Mouse (Mus musculus) frontal cortex, postnatal 10 days (tissue): ENCODE measurements around the gene Cyp27b1.

ENCODE experiments used
- DNase-seq, 2 experiments: peaks; one replicate each; pipeline ENCODE4 v3.0.0; 2022; ENCODE audit warnings: low spot score in 2 of 2, mixed read lengths in 1 of 2

Cyp27b1 gene

GRCm38 (mm10) chr10:127047954-127048353, at the start of gene Cyp27b1:
Gene Cyp27b1 (plus strand): TSS chr10:127048250.
- no peak for DNase-seq

GRCm38 (mm10) chr10:127000529-127000928, 47.5 kb upstream of the Cyp27b1 start, which contains the start of gene Avil:
Gene Avil (plus strand): TSS chr10:127000709.
- DNase-seq, result no peak

DNA sequence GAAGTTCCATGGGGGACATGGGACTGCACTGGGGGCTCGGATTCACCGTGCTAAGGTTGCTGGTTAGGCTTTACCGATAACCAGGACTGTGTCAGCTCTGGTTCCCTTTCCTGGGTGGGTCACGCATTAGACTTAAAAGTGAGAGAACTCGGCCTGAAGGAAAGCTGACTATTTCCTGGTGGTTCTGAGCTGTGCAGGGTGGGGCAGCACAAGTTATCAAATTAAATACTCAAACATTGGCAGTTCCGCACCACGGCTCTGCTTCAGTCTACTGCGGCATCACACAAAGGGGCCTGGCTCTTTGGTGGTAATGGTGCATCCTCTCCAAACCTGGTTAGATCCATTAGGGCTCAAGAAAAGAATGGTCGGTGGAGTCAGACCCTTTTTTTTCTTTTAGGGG, 46.8 kb upstream of the Cyp27b1 start:
- DNase-seq, result peak in 1 of 2 experiments; percentile 7

- DNase-seq, result no peak
Observed at GRCm38 (mm10) chr10:127002056-127002455, 46.0 kb upstream of the Cyp27b1 start.

GRCm38 (mm10) chr10:127002765-127003164, 45.3 kb upstream of the Cyp27b1 start:
- DNase-seq, result no peak

DNA sequence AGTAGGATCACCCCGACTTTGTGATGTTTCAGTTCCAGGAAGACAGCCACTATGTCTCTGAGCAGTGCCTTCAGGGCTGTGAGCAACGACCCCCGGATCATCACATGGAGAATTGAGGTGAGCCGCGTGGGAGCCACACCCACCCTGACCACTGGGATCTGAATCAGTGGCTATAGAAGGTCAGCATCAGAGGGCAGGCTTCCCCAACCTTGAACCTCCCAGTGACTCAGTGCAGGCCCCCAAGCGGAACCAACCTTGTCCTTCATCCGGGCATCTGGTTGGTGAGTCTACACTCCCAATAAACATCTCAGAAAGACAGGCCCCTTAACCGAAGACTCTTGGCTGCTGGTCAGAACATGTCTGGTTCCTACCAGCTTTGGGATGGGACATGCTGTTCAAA, 44.7 kb upstream of the Cyp27b1 start:
- DNase-seq, result no peak

DNA sequence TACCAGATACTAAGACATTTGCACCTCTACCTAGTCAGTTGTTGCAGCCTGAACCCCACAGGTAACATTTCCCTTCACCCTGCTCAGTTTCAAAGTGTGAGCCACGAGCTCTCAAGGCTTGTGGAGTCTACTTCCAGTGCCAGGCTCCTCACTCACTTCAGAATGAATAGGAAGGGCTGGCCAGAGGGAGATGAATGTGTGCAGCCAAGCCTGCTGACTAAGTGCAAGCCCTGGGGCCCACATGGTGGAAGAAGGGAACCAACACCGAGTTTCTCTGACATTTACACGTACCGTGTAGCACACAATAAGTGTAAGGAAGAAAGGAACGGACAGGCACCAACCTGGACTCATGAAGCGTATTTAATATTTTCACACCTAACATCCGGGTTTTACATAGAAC, 44.2 kb upstream of the Cyp27b1 start:
- DNase-seq, result no peak

- DNase-seq, result no peak
Observed at GRCm38 (mm10) chr10:127016488-127016887, 31.6 kb upstream of the Cyp27b1 start.

GRCm38 (mm10) chr10:127017071-127017470, 31.0 kb upstream of the Cyp27b1 start:
- no peak for DNase-seq

DNA sequence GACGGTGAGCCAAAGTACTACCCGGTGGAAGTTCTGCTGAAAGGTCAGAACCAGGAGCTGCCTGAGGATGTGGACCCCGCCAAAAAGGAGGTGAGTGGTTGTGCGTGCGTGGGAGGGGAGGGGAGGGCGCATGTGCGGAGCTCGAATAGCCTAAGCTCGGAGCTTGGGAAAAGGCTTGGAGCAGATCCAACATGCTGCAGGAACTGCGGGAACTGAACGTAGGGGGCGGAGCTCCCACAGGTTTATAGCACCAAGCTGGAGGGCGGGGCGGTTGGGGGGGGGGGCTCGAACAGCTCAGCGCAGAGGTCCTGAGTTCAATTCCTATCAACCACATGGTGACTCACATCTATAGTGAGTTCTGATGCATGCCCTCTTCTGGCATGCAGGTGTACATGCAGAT, 29.6 kb upstream of the Cyp27b1 start:
- no peak for DNase-seq

DNA sequence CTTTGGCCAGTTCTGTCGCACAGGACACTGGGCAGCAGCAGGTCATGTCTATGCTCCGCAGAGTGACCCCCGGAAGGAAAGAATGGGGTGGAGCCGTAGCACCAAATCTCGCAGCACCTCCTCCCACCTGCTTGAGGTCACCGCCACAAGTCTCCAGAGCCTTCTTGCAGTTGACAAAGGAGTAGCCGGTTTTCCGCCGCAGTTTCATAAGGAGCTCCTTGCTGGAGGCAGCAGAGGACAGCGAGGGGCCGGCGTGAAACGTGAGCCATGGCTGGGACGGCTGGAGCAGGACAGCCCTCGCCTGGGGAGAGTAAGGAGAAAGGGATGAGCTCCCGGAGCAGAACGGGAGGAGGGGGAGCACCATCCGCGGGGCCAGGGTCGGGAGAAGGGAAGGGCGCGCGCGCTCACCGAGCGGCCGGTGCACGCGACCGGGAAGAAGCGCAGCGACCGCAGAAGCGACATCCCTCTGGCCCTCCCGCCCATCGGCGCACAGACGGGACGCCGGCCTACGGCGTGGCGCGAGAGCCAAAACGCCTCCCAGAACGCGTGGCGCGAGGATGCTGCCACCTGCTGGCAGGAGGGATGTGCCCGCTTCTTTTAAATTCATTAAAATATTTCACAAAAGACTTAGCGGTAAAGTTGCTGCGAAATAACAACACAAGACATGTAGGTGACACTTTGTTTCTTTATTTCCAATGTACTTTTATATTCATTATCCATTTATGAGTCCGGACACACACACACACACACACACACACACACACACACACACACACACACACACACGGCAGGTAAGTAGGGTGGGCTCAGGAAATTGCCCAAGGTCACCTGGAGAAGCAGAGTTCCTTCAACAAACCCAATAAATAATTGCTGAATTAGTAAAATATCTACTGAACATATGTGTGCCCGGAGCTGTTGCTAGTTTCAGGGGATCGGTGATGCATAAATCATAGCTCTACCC, 17.4 kb upstream of the Cyp27b1 start, which contains the start of gene Tsfm:
Gene Tsfm, minus strand, starts transcription at position 505 of the 961 bp plus-strand sequence.
- peak; percentile 78 to 89 for DNase-seq

DNA sequence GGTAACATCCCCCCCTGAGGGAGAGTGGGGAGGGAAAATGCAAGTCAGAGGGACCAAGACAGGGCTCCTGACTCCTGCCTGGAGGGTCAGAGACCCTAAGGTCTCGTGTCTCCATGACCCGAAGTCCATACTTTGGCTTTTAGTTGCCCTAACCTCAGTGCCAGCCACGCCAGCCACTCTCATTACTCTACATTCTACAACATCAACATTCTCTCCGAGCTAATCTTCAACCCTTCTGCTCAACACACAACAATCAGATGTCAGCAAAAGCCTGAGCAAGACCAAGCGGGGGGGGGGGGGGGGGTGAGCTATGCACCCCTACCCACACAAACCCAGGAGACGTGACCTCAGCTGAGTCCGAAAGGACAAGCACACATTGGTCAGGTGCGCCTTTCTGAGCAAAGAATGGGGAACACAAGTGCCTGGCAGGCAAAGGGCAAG, 14.7 kb upstream of the Cyp27b1 start:
- no peak for DNase-seq

GRCm38 (mm10) chr10:127036273-127036672, 11.8 kb upstream of the Cyp27b1 start:
- no peak for DNase-seq

GRCm38 (mm10) chr10:127037641-127038040, 10.4 kb upstream of the Cyp27b1 start:
- no peak for DNase-seq

- no peak for DNase-seq
Observed at GRCm38 (mm10) chr10:127040569-127041214, 7.4 kb upstream of the Cyp27b1 start.

GRCm38 (mm10) chr10:127041274-127041766, 6.7 kb upstream of the Cyp27b1 start, which contains the start of the genes Mettl1 and Eef1akmt3:
Gene Mettl1 (plus strand): TSS chr10:127041414.
Gene Eef1akmt3 (minus strand): TSS chr10:127041513.
- peak in 1 of 2 experiments; percentile 42 for DNase-seq

DNA sequence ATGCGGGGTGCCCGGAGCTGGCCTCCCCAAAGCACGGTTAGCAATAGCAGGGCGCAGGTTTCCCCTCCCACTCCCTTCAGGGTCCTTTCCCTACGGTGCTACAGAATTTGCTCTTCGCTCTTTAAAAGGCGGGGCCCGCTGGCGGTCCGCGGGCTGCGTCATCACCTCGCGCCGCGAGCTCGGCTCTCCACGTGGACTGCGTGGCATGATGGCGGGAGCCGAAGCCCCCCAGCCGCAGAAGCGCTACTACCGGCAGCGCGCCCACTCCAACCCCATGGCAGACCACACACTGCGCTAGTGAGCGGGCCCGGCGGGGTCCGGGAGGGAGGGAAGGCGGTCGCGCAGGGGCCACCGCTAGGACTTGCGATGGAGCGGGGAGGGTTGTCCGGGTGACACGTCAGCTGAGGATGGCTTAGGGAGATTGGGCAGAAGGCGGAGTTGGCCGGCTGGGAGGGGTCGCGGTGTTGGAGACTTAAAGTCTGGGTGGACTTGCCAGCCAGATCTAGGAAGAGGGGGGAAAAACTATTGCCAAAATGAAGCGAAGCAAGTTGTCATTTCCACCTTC, 6.2 kb upstream of the Cyp27b1 start:
- peak; percentile 83 to 89 for DNase-seq

DNA sequence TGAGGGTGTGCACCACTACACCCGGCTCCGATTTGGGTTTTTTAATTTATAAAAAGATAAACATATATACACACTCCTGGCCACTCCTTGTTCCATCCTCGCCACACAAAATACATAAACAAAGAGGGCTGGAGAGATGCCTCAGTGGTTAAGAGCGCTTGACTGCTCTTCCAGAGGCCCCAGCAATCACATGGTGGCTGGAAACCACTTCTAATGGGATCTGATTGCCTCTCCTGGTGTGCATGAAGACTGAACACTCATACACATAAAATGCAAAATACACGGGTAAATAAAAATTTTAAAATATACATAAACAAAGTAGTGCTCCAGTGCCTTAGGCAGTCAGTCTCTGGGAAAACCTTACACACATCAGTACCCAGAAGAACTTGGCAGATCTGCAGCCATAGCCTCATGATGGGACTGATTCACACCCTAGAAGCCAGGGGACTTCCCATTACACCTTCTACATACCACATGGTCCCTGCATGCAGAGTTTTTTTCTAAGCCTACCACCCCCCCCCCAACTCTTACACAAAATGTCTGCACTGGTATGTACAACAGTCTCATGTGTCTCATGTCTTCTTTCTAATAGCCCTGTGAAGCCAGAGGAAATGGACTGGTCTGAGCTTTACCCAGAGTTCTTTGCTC, 5.5 kb upstream of the Cyp27b1 start:
- DNase-seq, result no peak

DNA sequence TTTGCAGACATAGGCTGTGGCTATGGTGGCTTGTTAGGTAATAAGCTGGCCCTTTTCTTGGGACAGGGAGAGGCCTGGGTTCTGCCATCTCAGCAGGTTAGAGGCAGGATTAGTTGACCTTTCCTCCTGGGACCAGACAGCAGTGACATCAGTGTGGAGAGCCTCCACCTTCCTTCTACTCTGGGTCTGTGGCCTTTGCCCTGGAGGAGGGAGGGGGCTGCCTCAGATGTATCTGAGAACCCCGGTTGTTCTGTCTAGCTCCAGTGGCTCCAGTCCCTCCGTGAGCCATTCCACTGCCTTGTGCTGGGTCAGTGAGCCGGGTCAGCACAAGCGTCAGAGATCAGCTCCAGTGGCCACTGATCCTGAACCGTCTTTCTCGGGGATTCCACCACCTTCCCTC, 4.9 kb upstream of the Cyp27b1 start:
- DNase-seq, result no peak

- no peak for DNase-seq
Observed at GRCm38 (mm10) chr10:127048608-127049394, 751 bp downstream of the Cyp27b1 start.
